Mouse (Mus musculus) spleen, postnatal 14 days (tissue): ENCODE results near the gene Grik3.
"Not testable (repeated sequence)": the region's sequence is repeated elsewhere in the genome, so short reads cannot be mapped to it uniquely, and the experiment has no call there.

ENCODE experiments used
- DNase-seq, 2 experiments: peaks; one replicate each; pipeline ENCODE4 v3.0.0; 2021 to 2022; ENCODE audit warnings: low spot score in 2 of 2

Gene Grik3

DNA sequence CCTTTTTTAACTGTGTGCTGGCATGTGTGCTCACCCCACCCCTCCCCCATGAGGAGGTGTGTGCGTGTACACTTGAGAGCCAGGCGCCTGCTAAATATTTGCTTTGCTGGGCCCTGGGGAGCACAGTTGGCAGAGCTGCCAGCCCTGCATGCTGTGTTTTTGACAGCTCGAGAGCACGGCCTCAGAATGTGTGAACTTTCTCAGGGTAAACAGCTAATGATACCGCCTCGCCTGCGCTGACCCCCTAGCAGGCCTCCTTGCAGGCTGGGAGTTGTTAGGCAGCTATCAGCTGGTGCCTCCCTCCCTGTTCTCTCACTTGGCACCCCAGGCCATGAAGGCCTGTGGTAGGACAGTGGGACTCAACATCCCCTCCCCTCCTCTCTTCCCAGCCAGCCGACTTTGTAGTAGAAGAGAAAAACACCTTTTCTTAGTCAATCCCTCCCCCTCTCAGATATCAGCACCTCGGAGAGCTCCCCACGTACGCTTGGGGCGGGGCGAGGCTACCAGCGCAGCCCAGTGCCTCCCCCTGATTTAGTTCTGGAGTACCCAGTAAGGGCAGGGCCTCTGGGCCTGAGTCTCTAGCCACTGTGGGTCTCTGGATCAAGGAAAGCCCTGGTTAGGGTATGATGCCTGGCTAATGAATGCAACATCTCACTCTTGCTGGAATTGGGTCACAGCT lies 99.9 kb downstream of the Grik3 start:
- no peak for DNase-seq

DNA sequence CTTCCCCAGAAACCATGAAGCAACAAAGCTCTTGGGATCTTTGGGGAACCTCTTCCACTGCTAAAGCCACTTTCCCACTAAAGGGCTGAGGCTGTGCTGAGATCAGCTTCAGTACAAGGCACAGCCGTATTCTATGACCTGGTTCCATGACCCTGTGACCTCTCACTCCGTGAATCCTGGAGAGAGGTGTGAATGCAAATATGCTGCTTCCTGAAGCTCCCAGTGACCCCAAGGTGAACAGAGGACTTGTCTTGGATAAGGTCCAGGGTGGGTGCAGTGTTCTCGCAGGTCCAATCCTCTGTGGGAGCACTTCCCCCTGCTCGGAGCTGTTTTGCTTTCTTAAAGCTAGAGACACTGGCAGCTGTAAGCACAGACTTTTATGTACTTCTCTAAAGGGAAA lies 102.2 kb downstream of the Grik3 start:
- no peak for DNase-seq

DNA sequence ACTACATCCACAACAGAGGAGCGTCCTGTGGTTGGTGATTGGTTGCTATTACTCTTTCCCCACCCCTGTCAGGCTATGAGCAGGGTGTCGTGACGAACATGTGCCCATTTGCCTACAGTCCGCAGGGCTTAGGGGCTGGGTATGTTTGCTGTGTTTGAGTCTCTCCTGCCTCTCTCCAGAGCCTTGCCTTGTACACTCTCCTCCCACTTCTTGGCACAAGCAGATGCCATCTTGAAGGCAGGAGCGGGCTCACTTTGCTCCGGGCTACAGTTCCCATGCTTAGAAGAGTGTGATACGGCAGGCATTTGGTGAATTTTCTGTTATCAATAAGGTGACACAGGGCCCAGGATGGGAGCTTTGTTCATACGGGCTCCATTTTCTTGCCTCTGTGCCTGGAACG lies 104.5 kb downstream of the Grik3 start:
- no peak for DNase-seq

DNA sequence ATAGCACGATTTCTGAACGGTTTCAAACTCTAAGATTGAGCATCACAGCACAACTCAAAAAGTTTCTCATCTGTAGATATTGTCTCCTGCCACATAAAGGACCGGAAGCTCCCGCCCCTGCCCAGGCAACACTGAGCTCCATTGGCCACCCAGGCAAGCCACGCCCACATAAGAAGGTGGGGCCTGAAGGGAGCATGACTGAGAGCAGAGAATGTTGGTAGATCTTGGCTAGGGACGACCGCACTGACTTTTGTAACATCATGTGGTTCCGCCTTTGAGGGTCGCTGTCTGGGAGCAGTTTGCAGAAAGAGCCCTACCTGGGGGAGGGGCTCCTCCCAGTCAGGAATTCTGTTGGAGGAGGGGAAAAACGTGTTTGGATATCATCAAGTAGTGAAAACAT lies 108.2 kb downstream of the Grik3 start:
- DNase-seq, result no peak

DNA sequence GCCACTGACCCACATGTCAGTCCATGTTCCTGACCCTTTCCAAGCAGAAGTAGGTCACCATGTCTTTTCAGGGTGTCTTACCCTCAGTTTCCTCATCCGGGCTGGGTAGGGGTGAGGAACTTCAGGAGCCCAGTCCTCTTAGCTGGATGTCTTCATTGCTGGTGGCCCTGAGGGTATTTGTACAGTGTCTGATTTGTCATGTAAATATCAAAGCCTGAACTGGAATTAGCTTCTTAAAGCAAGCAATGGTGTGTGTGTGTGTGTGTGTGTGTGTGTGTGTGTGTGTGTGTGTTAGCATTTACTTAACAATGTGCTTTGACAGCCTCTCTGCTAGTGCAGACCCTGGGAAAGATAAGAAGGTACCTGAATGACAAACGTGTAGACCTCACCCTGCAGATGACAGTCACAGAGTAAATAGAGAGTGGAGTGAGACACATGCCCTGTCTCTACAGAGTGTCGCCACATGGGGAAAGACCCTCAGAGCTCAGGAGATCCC lies 109.1 kb downstream of the Grik3 start:
- DNase-seq, result no peak

DNA sequence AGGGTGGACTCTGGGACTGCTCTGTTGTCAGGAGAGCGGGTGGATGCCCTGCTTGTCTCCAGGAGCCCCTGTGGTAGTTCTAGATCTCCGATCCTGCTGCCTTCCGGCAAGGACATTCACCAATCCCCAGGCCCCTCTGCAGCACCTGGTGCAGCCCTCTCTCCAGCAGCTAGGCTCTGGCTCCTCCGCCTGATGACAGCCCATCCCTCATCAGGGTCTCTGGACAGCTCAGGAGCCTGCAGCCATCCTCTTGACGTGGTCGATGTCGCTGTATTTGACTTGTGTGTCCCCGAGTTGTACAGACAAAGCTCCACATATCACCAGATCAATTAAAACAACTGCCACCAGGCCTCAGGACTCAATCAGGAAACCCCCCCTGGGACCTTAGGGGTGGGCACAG lies 110.1 kb downstream of the Grik3 start:
- DNase-seq, result no peak

DNA sequence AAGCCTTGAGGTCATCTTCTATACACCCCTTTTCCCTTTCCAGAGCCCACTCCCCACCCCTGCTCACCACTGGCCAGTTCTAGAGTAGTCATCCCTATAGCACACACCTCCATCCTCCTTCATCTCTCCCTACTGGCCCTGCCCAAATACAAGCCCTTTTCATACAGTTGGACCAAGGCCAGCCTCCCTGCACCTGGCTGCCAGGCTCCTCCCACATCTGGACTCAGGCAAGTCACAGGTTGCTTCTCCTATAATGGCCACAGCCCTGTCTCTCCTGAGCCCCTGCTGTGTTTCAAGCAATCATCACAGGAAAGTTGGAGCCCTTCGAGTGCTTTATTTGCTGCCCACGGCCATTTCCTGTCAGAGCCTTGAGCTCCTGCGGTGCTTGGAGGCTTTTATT lies 110.8 kb downstream of the Grik3 start:
- no peak for DNase-seq

DNA sequence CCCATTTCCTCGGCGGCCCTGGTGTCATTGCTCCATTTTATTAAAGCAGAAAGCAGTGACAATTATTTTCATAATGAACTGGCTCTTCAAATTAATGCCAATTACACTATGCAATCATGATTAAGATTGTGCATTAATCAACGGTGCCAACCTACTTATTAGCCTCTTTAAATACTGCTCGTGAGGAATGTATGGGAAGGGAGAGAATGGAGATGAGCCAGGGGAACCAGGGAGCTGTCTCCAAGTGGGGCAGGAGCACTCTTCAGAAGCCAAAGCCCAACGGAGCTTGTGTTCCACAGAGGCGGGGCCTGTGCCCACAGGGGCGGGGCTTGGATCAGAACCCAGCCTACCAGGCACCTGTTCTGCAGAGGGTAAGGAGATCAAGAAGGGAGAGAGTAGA lies 114.0 kb downstream of the Grik3 start:
- DNase-seq, result no peak

DNA sequence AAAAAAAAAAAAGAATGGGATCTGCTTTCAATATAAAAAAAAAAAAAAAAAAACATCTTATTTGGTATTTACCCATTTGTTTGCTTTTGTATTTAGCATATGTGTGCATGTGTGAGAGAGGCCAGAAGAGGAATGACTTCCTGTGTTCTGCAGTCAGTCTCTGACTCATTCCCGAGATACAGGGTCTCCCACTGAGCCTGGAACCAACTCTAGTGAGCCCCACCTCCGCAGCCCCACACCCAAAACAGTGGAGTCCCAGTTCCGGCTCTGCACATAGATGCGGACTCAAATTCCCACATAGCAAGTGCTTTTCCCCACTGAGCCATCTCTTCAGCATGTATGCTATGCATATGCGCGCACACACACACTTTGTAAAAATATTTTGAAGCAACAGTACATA lies 115.6 kb downstream of the Grik3 start:
- no peak for DNase-seq

DNA sequence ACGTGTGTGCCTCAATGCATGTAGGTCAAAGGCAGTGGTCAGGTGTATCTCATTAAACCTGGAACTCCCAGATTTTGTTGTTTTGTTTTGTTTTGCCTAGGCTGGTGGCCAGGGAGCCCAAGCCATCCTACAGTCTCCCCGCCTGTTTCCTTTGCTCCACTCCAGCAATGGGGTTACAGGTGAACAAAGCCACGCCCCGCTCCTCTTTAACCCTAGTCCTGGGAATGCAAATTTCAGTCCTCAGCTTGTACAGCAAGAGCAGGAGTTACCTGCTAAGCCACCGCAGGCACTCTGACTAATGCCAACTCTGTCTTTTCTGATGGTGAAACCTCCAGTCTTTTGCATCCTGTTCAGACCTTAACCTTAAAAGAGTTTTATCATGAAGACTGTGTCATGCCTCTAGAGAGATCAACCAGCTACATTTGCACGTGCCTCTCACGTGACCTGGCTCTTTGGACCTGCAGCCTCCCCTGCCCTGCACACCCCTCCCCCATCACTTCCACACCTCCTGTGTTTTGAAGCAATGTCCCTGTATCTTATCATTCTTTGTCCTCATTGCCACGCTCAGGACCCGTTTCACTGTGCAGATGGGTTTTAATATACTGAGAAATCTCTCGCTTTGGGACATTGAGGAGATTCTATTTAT lies 117.0 kb downstream of the Grik3 start:
- no peak for DNase-seq

DNA sequence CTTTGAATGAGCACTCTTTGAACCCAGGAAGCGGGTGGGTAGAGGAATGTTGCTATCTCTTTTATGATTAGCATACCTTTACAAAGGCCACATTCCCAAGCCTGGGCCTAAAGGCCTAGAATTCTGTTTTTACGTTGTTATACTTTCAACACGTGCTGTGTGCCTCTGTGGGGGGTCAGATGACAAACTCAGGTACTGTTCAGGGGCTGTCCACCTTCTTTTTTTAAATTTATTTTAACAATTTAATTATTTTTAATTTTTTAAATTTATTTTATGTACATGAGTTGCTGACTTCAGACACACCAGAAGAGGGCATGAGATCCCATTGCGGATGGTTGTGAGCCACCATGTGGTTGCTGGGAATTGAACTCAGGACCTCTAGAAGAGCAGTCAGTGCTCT lies 118.4 kb downstream of the Grik3 start:
- DNase-seq, result not testable (repeated sequence)

DNA sequence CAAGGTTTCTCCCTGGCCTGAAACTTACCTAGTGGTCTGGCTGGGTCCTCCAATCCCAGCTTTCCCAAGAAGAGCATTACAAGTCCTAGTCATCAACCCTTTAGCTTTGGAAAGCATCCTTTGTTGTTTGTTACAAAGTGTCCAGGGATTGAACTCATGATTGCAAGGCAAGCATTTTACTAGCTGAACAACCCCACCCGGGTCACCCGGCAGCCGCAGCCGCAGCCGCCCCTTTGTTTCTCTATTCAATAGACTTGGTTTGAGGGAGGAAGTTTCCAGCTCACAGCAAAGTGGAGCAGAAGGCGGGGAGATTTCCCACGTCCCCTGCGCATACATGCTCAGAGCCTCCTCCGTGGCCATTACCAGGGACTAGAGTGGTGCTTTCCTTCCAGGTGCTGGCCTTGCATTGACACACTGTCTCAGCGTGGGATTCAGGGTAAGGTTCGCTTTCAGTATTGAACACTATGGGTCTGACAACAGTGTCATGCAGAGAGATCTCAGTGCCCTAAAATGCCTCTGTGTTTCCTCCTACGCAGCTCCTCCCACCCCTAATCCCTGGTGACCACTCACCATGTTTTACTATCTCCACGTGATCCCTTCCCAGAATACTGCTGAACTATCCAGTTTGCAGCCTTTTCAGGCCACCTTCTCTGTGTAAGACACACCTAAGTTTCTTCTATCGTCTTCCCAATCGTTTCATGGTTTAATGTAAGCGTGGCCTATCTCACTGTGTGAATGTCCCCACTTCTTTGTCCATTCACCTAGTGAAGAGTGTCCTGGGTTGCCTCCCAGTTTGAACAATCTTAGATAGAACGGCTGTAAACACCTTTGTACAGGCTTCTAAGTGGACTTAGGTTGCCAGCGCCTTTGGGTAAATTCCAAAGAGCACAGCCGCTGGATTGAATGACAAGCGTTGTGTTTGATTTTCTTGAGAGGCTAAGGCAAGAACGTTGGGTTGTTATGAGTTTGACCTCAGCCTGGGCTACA lies 119.1 kb downstream of the Grik3 start:
- DNase-seq, result no peak

DNA sequence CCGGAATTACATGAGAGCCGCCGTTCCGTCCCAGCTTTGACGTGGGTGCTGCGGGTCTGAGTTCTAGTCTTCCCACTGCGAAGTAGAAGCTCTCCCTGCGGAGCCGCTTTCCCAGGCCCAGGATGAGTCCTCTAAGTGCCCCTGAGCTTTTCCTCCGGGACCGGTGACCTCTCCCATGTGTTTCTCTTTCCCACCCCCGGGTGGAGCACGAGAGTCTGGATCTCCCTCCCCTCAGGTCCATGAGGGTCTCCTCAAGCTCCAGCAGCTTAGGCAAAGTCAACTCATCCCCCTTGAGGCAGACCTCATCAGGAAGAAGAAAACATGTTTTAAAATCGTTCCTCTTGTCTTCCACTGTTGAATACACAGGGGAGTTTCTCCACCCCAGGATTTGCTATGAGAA lies 127.4 kb downstream of the Grik3 start:
- DNase-seq, result no peak

DNA sequence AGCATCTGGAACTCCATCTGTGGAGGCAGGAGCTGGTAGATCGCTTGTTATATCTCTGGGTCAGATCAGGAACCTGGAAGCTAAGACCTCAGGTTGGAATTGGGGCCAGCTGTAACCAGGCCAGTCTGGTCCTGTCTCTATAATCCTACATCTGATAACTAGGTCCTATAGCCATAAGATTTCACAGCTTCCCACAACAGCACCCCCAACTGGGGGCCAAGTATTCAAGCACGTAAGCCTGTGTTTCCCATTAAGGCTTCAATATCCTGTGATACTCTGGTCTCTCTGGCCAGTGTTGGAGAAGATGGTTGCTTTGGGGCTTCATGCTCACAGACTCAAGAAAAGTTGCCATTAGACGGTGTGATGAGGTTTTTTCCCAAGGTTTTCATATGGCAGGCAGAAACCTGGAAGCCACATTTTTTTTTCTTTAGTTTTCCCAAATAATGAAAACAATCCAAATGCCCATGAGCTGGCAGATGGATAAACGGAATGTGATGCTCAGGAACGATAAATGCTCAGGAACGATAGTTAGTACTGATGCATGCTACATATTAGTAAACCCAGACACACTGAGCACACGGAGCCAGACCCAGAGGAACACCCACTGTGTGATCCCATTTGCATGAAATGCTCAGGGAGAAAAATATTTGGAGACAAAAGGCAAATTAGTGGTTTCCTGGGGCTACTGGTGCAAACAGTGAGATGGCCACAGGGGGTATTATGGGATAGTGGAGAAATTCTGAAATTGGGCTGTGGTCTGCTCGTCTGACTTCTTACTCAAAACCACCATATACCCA lies 128.2 kb downstream of the Grik3 start:
- DNase-seq, result no peak

DNA sequence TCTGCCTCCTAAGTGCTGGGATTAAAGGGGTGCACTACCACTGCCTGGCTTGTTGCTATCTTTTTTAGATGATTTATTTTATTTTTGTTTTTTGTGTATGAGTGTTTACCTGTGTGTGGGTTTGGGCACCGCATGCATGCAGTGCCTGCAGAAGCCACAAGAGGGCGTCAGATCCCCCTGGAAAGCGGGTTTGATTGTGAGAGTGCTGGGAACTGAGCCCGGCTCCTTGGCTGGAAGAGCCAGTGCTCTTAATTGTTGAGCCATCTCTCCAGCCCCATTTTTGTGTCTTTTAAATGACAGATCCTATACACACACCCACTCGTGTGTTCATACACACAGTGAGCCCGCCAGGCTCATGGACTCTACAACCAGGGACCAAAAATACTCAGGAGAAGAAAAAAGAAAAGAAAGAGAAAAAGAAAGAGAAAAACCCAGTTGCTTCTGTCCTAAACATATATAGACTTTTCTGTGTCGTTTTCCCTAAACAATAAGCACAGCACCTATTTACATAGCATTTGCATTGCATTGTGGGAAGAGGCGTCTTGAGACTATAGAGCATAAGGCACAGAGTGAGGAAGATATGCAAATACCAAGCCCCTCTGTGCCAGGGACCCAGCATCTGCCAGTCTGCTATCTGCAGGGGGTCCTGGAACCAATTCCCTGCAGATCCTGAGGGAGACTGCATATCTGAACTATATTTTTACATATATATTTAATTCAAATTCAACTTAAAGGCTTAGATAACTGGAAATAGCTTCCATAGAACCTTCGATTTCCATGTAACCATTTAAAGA lies 134.6 kb downstream of the Grik3 start:
- DNase-seq, result no peak

DNA sequence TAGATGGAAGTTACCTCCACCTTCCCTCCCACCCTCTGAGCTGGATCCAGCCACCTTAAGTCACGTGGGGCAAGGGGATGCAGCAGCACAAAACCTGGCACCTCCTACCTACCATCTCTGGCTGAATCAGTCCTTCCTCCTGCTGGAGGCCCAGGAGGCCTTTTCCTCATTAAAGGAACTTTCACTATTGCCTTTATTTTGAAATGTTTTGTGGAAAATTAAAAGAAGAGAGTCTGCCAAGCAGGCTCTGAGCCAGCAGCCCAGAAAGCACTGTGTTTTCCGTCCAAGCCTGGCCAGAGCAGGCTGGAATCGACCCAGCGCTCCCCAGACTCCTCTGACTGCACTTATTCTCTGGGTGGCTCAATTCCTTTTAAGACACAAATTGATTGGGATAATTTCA lies 139.0 kb downstream of the Grik3 start:
- no peak for DNase-seq

DNA sequence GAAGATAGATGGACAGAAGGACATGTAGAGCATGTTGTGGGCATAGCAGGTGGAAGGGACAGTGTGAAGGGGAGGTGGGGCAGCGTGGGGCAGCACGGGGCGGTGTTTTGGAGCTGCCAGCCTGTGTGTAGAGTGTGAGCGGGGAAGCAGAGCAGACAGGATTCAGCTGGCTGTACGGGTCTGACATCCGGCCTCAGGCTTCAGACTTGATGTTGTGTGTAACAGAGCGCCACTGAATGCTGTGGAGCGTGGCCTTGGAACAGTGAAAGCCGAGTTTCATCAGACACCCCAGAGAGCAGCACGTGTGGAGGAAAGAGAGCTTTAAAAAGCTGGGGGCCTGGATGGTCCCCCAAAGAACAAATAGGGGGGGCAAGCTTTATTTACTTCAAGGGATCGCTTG lies 144.5 kb downstream of the Grik3 start:
- no peak for DNase-seq

DNA sequence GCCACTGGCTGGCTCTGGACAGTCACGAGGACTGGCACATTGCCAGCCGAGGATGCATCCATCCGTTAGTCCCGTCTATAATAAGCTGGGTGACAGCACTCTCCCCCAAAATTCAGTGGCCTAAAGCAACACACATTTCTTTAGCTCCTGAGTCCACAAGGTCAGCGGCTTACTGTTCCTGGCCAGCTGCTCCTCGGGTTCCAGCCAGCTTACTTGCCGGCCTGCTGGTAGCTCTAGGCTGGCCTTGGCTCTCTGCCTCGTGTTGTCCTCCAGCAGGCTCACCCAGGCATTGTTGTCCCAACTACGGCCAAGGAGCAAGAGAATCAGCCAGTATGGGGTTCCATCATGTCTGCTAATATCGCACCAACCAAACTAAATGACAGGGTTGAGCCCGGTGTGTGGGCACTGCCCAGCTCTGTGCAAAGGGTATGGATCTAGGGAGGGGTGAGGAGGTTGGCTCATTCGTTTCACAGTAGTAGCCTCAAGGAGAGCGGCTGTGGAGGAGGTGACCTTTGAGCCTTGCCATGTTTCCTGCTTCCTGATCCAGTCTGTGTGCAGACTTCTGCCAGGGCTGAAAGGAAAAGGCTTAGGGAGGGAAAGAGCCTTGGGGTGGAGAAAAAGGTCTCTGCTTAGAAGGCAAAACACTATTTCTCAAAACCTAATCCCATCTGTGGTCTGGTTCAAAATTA lies 146.3 kb downstream of the Grik3 start:
- DNase-seq, result no peak

DNA sequence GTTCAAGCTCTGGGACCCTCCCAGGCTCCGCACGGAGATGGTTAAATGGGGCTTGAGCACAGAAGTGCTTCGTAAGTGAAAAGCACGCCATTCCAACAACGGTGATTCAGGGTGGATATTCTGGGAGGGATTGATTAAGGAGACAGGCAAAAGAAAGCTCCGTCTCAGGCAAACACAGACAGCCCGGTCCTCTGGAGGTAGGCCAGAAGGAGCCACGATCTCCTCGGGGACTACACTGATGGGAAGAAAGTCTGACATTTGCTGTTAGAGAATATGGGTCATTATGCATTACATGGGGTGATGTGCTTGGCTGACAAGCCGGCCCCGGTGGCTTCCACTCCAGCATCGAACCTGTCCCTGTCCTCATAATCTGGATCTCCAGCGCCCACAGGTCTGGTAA lies 146.9 kb downstream of the Grik3 start:
- DNase-seq, result no peak

DNA sequence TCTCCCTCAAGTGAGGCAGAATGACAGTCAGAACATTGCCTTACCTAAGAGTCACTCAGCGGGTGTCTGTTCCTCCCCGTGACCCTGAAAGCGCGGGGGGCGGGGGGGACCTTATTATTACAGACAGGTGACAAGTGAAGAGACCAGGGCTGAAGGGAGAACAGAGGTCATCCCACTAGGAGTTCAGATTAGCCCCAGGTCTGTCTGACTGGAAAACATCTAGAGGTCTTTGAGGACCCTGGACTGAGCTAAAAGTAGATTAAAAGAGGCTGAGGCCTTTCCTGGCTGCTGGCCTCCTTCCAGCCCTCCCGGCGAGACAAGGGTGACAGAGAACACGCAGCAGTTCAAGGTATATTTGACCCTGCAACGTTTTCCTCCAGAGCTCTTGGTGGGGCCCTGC lies 150.0 kb downstream of the Grik3 start:
- DNase-seq, result no peak
